Mouse (Mus musculus) brown adipose tissue, adult 24 weeks (tissue): ENCODE data around the gene Tinag. TPM values are rescaled to one million over a fixed set of nuclear protein-coding genes. Genes with fewer than 3 reads are reported as not detected.

Experiments used
- H3K27ac ChIP-seq: fragments of 200-500 bp; replicated peaks from 2 replicates; pipeline ENCODE4 v1.5.1; 2012; ENCODE audit warnings: low read depth, mild to moderate bottlenecking, low read length
- H3K4me1 ChIP-seq: fragments of 200-500 bp; 2 replicates; pipeline ENCODE4 v1.6.1; 2012; ENCODE audit warnings: low read length, mixed read lengths; ENCODE audit not compliant: control insufficient read depth, insufficient read depth, insufficient read length
- H3K4me3 ChIP-seq: fragments of 200-500 bp; 2 replicates; pipeline ENCODE4 v1.5.1; 2012; ENCODE audit warnings: low read depth, mild to moderate bottlenecking, low read length, moderate library complexity; ENCODE audit not compliant: insufficient read depth
- polyA plus RNA-seq: library from polyadenylated mRNA; stranded (reverse); fragments of >200 nt; gene quantifications from 2 replicates; pipeline ENCODE4 v1.2.4, GENCODE M21; 2012; ENCODE audit not compliant: missing spikeins, insufficient read depth, insufficient read length

Tinag gene
- polyA plus RNA-seq, 1 experiment = 6.2 TPM

- H3K4me1 ChIP-seq = peaks cover 4% of the 10 kb centered on the region
- peak overlapping the region; percentile 62 for H3K27ac ChIP-seq
- no peak overlapping the region for H3K4me3 ChIP-seq
Measured at GRCm38 (mm10) chr9:76915093-76915661, 130.4 kb downstream of the Tinag start.
